Mouse (Mus musculus) kidney, embryonic 15.5 days (tissue): ENCODE results near the gene Hivep1. TPM values are rescaled to one million over a fixed set of nuclear protein-coding genes. Genes with fewer than 3 reads are reported as not detected.

Source experiments
- ATAC-seq: fragments of 200-750 bp; cut with Nextera tagmentation; replicated peaks from 2 replicates; pipeline ENCODE4 v1.8.0; 2017; ENCODE audit warnings: moderate TSS enrichment; ENCODE audit not compliant: low FRiP score
- H3K27ac ChIP-seq: fragments of 300-500 bp; sonication (generic); 2 replicates; pipeline ENCODE4 v1.5.1; 2015; ENCODE audit warnings: mild to moderate bottlenecking, inconsistent platforms
- H3K27me3 ChIP-seq: fragments of 300-500 bp; sonication (generic); 2 replicates; pipeline ENCODE4 v1.6.1; 2015; ENCODE audit warnings: inconsistent platforms
- H3K36me3 ChIP-seq: fragments of 300-500 bp; sonication (generic); 2 replicates; pipeline ENCODE4 v1.6.1; 2015; ENCODE audit warnings: inconsistent platforms
- H3K4me1 ChIP-seq: fragments of 300-500 bp; sonication (generic); 2 replicates; pipeline ENCODE4 v1.6.1; 2015; ENCODE audit warnings: inconsistent platforms
- H3K4me2 ChIP-seq: fragments of 300-500 bp; sonication (generic); 2 replicates; pipeline ENCODE4 v1.6.1; 2015; ENCODE audit warnings: moderate library complexity, mild to moderate bottlenecking, inconsistent platforms
- H3K4me3 ChIP-seq: fragments of 300-500 bp; sonication (generic); replicated peaks from 2 replicates; pipeline ENCODE4 v1.5.1; 2015; ENCODE audit warnings: mild to moderate bottlenecking, inconsistent platforms
- H3K9ac ChIP-seq: fragments of 300-500 bp; sonication (generic); 2 replicates; pipeline ENCODE4 v1.6.1; 2015; ENCODE audit warnings: mild to moderate bottlenecking, inconsistent platforms
- H3K9me3 ChIP-seq: fragments of 300-500 bp; sonication (generic); replicated peaks from 2 replicates; pipeline ENCODE4 v1.6.1; 2016; ENCODE audit warnings: inconsistent platforms
- WGBS: fragments of 180-500 bp; shearing (Covaris S2); methylation state at CpG from one replicate; pipeline ENCODE4 v1.1.7; 2015; ENCODE audit warnings: mixed read lengths; 5-methylcytosine and 5-hydroxymethylcytosine counted together
- polyA plus RNA-seq: library from polyadenylated mRNA; unstranded; fragments of >200 nt; fragmentation: Nextera tagmentation; extraction: Ambion mirVana; gene quantifications from 2 replicates; pipeline ENCODE4 v1.2.1, GENCODE M21; 2015

Gene Hivep1
- polyA plus RNA-seq, 1 experiment from 2014 or later: 14.1 TPM

- Histone ChIP-seq H3K9ac (no peak overlapping the region), H3K9me3 (no peaks in the 10 kb centered on the region), H3K4me2 (no peak overlapping the region), H3K27ac (no peak overlapping the region), H3K27me3 (no peaks in the 10 kb centered on the region), H3K36me3 (no peaks in the 10 kb centered on the region), H3K4me3 (no peak overlapping the region), H3K4me1 (peaks cover 4% of the 10 kb centered on the region)
- no peak for ATAC-seq
- WGBS: 37% methylated on average over 9 of the region's 9 CpGs
These were observed 141.2 kb downstream of the Hivep1 start for GRCm38 (mm10) chr13:42193016-42193415.

- 89% methylated on average over 7 of the region's 7 CpGs for WGBS
- Histone ChIP-seq H3K27ac (no peak overlapping the region), H3K27me3 (no peaks in the 10 kb centered on the region), H3K4me1 (peaks cover 4% of the 10 kb centered on the region), H3K36me3 (no peaks in the 10 kb centered on the region), H3K9me3 (no peaks in the 10 kb centered on the region), H3K4me2 (no peak overlapping the region), H3K4me3 (no peak overlapping the region), H3K9ac (no peak overlapping the region)
- no peak for ATAC-seq
These were observed 143.8 kb downstream of the Hivep1 start for GRCm38 (mm10) chr13:42195671-42196070.

GRCm38 (mm10) chr13:42197656-42198055 is 145.8 kb downstream of the Hivep1 start:
- WGBS: 94% methylated on average over 2 of the region's 2 CpGs
- Histone ChIP-seq H3K4me2 (no peak overlapping the region), H3K27ac (no peak overlapping the region), H3K4me1 (peaks cover 4% of the 10 kb centered on the region), H3K9ac (no peak overlapping the region), H3K9me3 (no peaks in the 10 kb centered on the region), H3K27me3 (no peaks in the 10 kb centered on the region), H3K36me3 (no peaks in the 10 kb centered on the region), H3K4me3 (no peak overlapping the region)
- no peak for ATAC-seq

DNA sequence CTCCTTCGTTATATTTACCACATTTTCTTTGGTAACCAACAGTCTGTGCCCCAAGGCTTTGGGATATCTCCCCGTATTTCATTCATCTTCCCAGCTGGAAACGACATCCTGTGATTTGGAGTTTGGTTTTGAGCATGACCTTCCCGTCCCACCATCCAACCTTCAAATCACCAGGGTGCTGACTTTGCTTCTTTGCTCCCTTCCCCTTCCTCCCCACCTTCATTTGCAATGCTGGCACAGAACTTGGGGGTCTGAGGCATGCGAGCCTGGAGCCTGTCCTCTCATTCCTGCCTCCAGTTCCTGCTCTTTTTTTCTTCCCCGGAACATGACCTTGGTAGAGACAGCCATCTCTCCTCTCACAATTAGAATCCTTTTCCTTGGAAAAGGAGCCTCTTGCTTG is 161.7 kb downstream of the Hivep1 start:
- no peak for ATAC-seq
- no peak overlapping the region for H3K9ac ChIP-seq
- H3K27ac ChIP-seq: no peak overlapping the region
- H3K36me3 ChIP-seq: no peaks in the 10 kb centered on the region
- H3K4me3 ChIP-seq: no peak overlapping the region
- no peaks in the 10 kb centered on the region for H3K4me1 ChIP-seq
- H3K27me3 ChIP-seq: no peaks in the 10 kb centered on the region
- no peak overlapping the region for H3K4me2 ChIP-seq
- no peaks in the 10 kb centered on the region for H3K9me3 ChIP-seq
- 88% methylated on average over 6 of the region's 6 CpGs for WGBS

GRCm38 (mm10) chr13:42222401-42222800 is 170.6 kb downstream of the Hivep1 start:
- ATAC-seq: no peak

DNA sequence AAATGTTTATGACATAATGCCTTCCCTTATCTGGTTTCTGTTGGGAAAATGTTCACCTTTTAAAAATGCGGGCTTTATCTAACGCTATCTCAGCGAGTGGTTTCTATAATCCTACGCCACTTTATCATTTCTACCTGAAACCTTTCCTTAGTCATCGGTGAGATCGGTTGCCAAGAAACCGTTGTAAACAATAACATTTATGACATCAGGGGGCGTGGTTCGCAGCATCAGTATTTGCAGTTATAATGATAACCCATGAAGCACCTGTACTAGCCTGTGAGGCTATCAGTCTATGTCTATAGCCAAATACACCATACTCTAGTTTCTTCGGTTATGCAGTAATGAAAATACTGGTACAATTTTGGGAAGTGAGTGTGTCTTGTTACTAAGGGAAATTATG is 177.0 kb downstream of the Hivep1 start:
- Histone ChIP-seq H3K27ac (no peak overlapping the region), H3K9me3 (no peaks in the 10 kb centered on the region), H3K9ac (no peak overlapping the region), H3K27me3 (no peaks in the 10 kb centered on the region), H3K4me3 (no peak overlapping the region), H3K4me1 (no peaks in the 10 kb centered on the region), H3K4me2 (no peak overlapping the region), H3K36me3 (no peaks in the 10 kb centered on the region)
- no peak for ATAC-seq
- 92% methylated on average over 10 of the region's 10 CpGs for WGBS

More at GRCm38 (mm10) chr13:42222401-42222800, 170.6 kb downstream of the Hivep1 start:
- no peak overlapping the region for H3K9ac ChIP-seq
- 83% methylated on average over 7 of the region's 7 CpGs for WGBS
- H3K27ac ChIP-seq: no peak overlapping the region
- H3K9me3 ChIP-seq: no peaks in the 10 kb centered on the region
- no peaks in the 10 kb centered on the region for H3K27me3 ChIP-seq
- H3K4me1 ChIP-seq: no peaks in the 10 kb centered on the region
- no peaks in the 10 kb centered on the region for H3K36me3 ChIP-seq
- no peak overlapping the region for H3K4me2 ChIP-seq
- H3K4me3 ChIP-seq: no peak overlapping the region

- Histone ChIP-seq H3K4me2 (no peak overlapping the region), H3K9me3 (no peaks in the 10 kb centered on the region), H3K9ac (no peak overlapping the region), H3K4me3 (no peak overlapping the region), H3K27me3 (no peaks in the 10 kb centered on the region), H3K36me3 (no peaks in the 10 kb centered on the region), H3K4me1 (no peaks in the 10 kb centered on the region), H3K27ac (no peak overlapping the region)
- no peak for ATAC-seq
- 59% methylated on average over 9 of the region's 9 CpGs for WGBS
These were observed 182.1 kb downstream of the Hivep1 start for GRCm38 (mm10) chr13:42233741-42234419.

- H3K4me1 ChIP-seq: no peaks in the 10 kb centered on the region; the same call in 1 of the 2 replicates
- H3K27ac ChIP-seq: no peak overlapping the region
- no peak overlapping the region for H3K9ac ChIP-seq
- WGBS: 81% methylated on average over 3 of the region's 3 CpGs
- no peak for ATAC-seq
- no peaks in the 10 kb centered on the region for H3K36me3 ChIP-seq
- no peak overlapping the region for H3K4me3 ChIP-seq
- H3K4me2 ChIP-seq: no peak overlapping the region
- H3K27me3 ChIP-seq: no peaks in the 10 kb centered on the region
- no peaks in the 10 kb centered on the region for H3K9me3 ChIP-seq
These were observed 186.7 kb downstream of the Hivep1 start for GRCm38 (mm10) chr13:42238520-42238919.

DNA sequence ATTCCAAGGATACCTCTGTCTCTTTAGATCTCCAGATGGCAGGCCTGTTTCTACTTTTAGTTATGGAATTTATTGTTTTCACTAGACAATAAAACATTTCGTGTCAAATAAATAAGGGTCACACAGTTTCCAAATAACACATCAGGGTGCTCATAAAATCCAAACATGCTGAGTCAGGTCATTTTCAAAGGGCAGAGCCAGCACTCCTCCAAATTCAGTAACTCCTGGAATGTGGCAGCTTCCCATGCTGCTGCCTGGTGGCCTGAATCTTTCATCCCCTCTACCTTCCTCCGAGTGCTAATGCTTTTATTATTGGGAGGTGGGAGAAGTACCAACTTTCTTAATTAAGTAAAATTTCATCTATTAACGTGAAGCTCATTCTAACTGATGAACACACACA is 190.3 kb downstream of the Hivep1 start:
- no peak overlapping the region for H3K4me3 ChIP-seq
- H3K9me3 ChIP-seq: no peaks in the 10 kb centered on the region
- H3K27me3 ChIP-seq: no peaks in the 10 kb centered on the region
- peak overlapping the region; percentile 29; the same call in 1 of the 2 replicates for H3K27ac ChIP-seq
- peaks cover 5% of the 10 kb centered on the region for H3K4me1 ChIP-seq
- no peak overlapping the region for H3K9ac ChIP-seq
- H3K4me2 ChIP-seq: no peak overlapping the region
- no peak for ATAC-seq
- WGBS: 41% methylated on average over 3 of the region's 3 CpGs
- no peaks in the 10 kb centered on the region for H3K36me3 ChIP-seq

Other genes with a start within 250 kb of the Hivep1 start
- 0.22 and 0.66 TPM in 2 replicates for gene Adtrp, start 204.3 kb upstream of the Hivep1 start, polyA plus RNA-seq
- 2.4 and 2.6 TPM in 2 replicates for gene Edn1, start 249.5 kb downstream of the Hivep1 start, polyA plus RNA-seq